Mouse (Mus musculus): ENCODE results near the gene Ripor1. TPM values are rescaled to one million over a fixed set of nuclear protein-coding genes. Genes with fewer than 3 reads are reported as not detected.

Gene Ripor1
- total RNA-seq, 2 experiments from 2014 or later, result 15.1 to 18.2 TPM

Small RNA genes lying within 50 kb of the gene (microRNA-seq; reads per million reads assigned to microRNA genes)
- 0 reads per million in 2 experiments for gene Mir1966

Other genes with a start within 250 kb of the Ripor1 start
- under 1 TPM in 1 of 2 experiments, not detected in 1; 0.07 TPM for gene Plekhg4, start 232.0 kb upstream of the Ripor1 start, total RNA-seq (2021)
- gene Kctd19, start 191.8 kb upstream of the Ripor1 start, total RNA-seq (2021), result not detected
- gene Lrrc36, start 191.7 kb upstream of the Ripor1 start, total RNA-seq (2021), result under 1 TPM; 0.54 to 0.71 TPM
- gene Tppp3, start 133.7 kb upstream of the Ripor1 start, total RNA-seq (2021), result 10 to 100 TPM; 54.1 to 54.9 TPM
- gene Zdhhc1, start 108.4 kb upstream of the Ripor1 start, total RNA-seq (2021), result 1 to 10 TPM; 8.1 to 8.3 TPM
- gene Hsd11b2, start 86.5 kb upstream of the Ripor1 start, total RNA-seq (2021), result under 1 TPM in 1 of 2 experiments, not detected in 1; 0.22 TPM
- 10 to 100 TPM; 37.3 to 40.9 TPM for gene Atp6v0d1, start 39.2 kb upstream of the Ripor1 start, total RNA-seq (2021)
- 10 to 100 TPM; 27.0 to 29.9 TPM for gene Ctcf, start 31.3 kb downstream of the Ripor1 start, total RNA-seq (2021)
- under 1 TPM in 1 of 2 experiments, not detected in 1; 0.56 TPM for gene Agrp, start 32.1 kb downstream of the Ripor1 start, total RNA-seq (2021)
- 1 to 10 TPM in 1 of 2 experiments, not detected in 1; 1.1 TPM for gene Carmil2, start 81.0 kb downstream of the Ripor1 start, total RNA-seq (2021)
- gene Acd, start 95.8 kb downstream of the Ripor1 start, total RNA-seq (2021), result 1 to 10 TPM; 6.6 to 6.7 TPM
- gene Pard6a, start 95.9 kb downstream of the Ripor1 start, total RNA-seq (2021), result 1 to 10 TPM; 4.7 to 6.7 TPM
- not detected for gene 4933405L10Rik, start 102.4 kb downstream of the Ripor1 start, total RNA-seq (2021)
- gene Enkd1, start 103.0 kb downstream of the Ripor1 start, total RNA-seq (2021), result 1 to 10 TPM in 1 of 2 experiments, under 1 TPM in 1; 0.48 to 1.2 TPM
- gene Gfod2, start 153.4 kb downstream of the Ripor1 start, total RNA-seq (2021), result 1 to 10 TPM; 6.6 to 6.8 TPM
- gene Ranbp10, start 222.1 kb downstream of the Ripor1 start, total RNA-seq (2021), result 10 to 100 TPM; 19.7 to 22.0 TPM
- gene Tsnaxip1, start 222.5 kb downstream of the Ripor1 start, total RNA-seq (2021), result not detected
- gene Cenpt, start 248.0 kb downstream of the Ripor1 start, total RNA-seq (2021), result 1 to 10 TPM; 1.1 to 1.2 TPM
- 10 to 100 TPM; 19.0 TPM for gene Thap11, start 249.9 kb downstream of the Ripor1 start, total RNA-seq (2021)